Comparison of ENCODE assay signal across 8 mouse cellular contexts in the genomic region with DNA sequence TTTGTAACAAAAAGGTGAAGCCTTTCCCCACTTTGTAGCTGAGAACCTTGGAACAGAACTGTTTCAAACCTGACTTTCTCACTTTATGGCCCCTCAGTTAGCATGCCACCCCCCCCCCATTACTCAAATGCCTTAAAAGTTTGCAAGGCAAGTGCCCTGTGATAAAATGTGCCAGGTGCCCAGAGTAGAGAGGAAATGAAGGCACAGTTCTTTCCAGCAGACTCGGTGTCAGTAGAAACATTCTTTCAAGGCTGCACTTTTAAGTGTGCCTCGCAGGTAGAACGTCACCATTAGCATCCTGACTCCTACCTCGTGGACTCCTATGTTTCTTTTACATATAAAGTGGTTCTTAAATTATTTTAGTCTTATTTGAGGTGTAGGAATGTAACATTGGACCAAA. TPM values are rescaled to one million over a fixed set of nuclear protein-coding genes. Genes with fewer than 3 reads are reported as not detected.
DNase-seq lines count a peak whose midpoint lies in the region; ATAC-seq and TF ChIP-seq lines count a peak whose summit lies in the region.

No protein-coding gene starts in this region.

- H3K4me1 ChIP-seq in liver, adult 2 months (ENCODE audit: control insufficient read depth, insufficient read depth, low read length): peaks cover 7% of the 10 kb centered on the region
- H3K4me1 ChIP-seq in embryonic facial prominence, embryonic 11.5 days (ENCODE audit: control insufficient read depth, insufficient read depth, low read length): no peaks in the 10 kb centered on the region
- peaks cover 4% of the 10 kb centered on the region; the same call in 1 of the 2 replicates for H3K4me1 ChIP-seq in intestine, embryonic 14.5 days (replicated peaks; ENCODE audit: control insufficient read depth, insufficient read depth, low read length)

- ATAC-seq in embryonic facial prominence, embryonic 11.5 days (replicated peaks; ENCODE audit: insufficient number of reproducible peaks, low FRiP score, low TSS enrichment, low read depth): no peak
- ATAC-seq in intestine, embryonic 14.5 days (replicated peaks; ENCODE audit: low FRiP score, low TSS enrichment, low read depth): no peak

- no peak for TF ChIP-seq CTCF in liver, adult 2 months (IDR thresholded peaks at IDR 0.05; ENCODE audit: low read depth, low read length)

- peaks cover 21% of the 10 kb centered on the region for H3K36me3 ChIP-seq in liver, adult 2 months (ENCODE audit: control insufficient read depth, insufficient read depth, low read length)
- peaks cover 4% of the 10 kb centered on the region; the same call in 1 of the 2 replicates for H3K36me3 ChIP-seq in embryonic facial prominence, embryonic 11.5 days (replicated peaks; ENCODE audit: control insufficient read depth, insufficient read depth, low read depth, low read length)
- H3K36me3 ChIP-seq in intestine, embryonic 14.5 days (ENCODE audit: control insufficient read depth, insufficient read depth, low read length): peaks cover 27% of the 10 kb centered on the region

- peak overlapping the region; percentile 64; the same call in 1 of the 2 replicates for H3K4me3 ChIP-seq in liver, adult 2 months (ENCODE audit: insufficient read depth, low read depth, low read length)
- H3K4me3 ChIP-seq in embryonic facial prominence, embryonic 11.5 days (ENCODE audit: low read depth, low read length): no peak overlapping the region; the same call in 1 of the 2 replicates
- H3K4me3 ChIP-seq in intestine, embryonic 14.5 days (ENCODE audit: low read depth, low read length): peak overlapping the region; percentile 74

- H3K4me2 ChIP-seq in embryonic facial prominence, embryonic 11.5 days (ENCODE audit: low read depth, low read length): peak overlapping the region; percentile 69
- H3K4me2 ChIP-seq in intestine, embryonic 14.5 days (ENCODE audit: low read length): peak overlapping the region; percentile 52

- DNase-seq in liver, adult 2 months (ENCODE audit: extremely low read depth, low read depth, low spot score): peak; percentile 9
- no peak for DNase-seq in liver
- no peak for DNase-seq in embryonic facial prominence, embryonic 11.5 days (ENCODE audit: low spot score)
- DNase-seq in intestine, embryonic 14.5 days (ENCODE audit: low spot score): no peak
- peak; percentile 68 for DNase-seq in naive thymus-derived CD4-positive, alpha-beta T cell, adult 2 months (ENCODE audit: low read depth)
- DNase-seq in cerebellum, postnatal 14 days: no peak
- no peak for DNase-seq in cerebellum, adult 18-20 months
- DNase-seq in right cerebral cortex, adult 2 months (ENCODE audit: low spot score in 2 of 2): no peak

- no peak for TF ChIP-seq POLR2A in liver, adult 2 months (IDR thresholded peaks at IDR 0.05; ENCODE audit: extremely low read depth, insufficient read depth, low read length)

- H3K79me2 ChIP-seq in liver, adult 2 months (ENCODE audit: control insufficient read depth, insufficient read depth, low read length): peaks cover 4% of the 10 kb centered on the region; the same call in 1 of the 2 replicates

- no peaks in the 10 kb centered on the region for H3K27me3 ChIP-seq in liver, adult 2 months (ENCODE audit: control insufficient read depth, insufficient read depth, low read length)
- no peaks in the 10 kb centered on the region for H3K27me3 ChIP-seq in embryonic facial prominence, embryonic 11.5 days (ENCODE audit: control insufficient read depth, insufficient read depth, low read length)
- H3K27me3 ChIP-seq in intestine, embryonic 14.5 days (replicated peaks; ENCODE audit: control insufficient read depth, insufficient read depth, low read length): no peaks in the 10 kb centered on the region

- no peak overlapping the region for H3K27ac ChIP-seq in liver, adult 2 months (replicated peaks; ENCODE audit: insufficient read depth, low read depth, low read length)
- H3K27ac ChIP-seq in embryonic facial prominence, embryonic 11.5 days (replicated peaks; ENCODE audit: low read depth, low read length): no peak overlapping the region
- H3K27ac ChIP-seq in intestine, embryonic 14.5 days (ENCODE audit: low read depth): no peak overlapping the region

- WGBS in liver, adult 2 months: 45% methylated on average over 4 of the region's 4 CpGs
- WGBS in embryonic facial prominence, embryonic 11.5 days: 80% methylated on average over 4 of the region's 4 CpGs
- 70% methylated on average over 4 of the region's 4 CpGs for WGBS in intestine, embryonic 14.5 days

- no peak overlapping the region for H3K9ac ChIP-seq in liver, adult 2 months (ENCODE audit: low read depth, low read length)
- no peak overlapping the region for H3K9ac ChIP-seq in embryonic facial prominence, embryonic 11.5 days (replicated peaks; ENCODE audit: low read length)
- peak overlapping the region; percentile 71; the same call in 1 of the 2 replicates for H3K9ac ChIP-seq in intestine, embryonic 14.5 days (ENCODE audit: low read length)

- H3K9me3 ChIP-seq in embryonic facial prominence, embryonic 11.5 days (replicated peaks; ENCODE audit: control insufficient read depth, low read length): no peaks in the 10 kb centered on the region
- no peaks in the 10 kb centered on the region for H3K9me3 ChIP-seq in intestine, embryonic 14.5 days (ENCODE audit: control insufficient read depth, low read length)

RNA-seq across cellular contexts. Expression of gene 4932438A13Rik, which starts 1.0 kb away (rescaled TPM):
- 37.9 and 39.9 TPM in 2 replicates for total RNA-seq in liver, adult 2 months (2014; rRNA removed)
- polyA plus RNA-seq in liver, adult 2 months (2012; rRNA removed): 5.9 TPM in 2 replicates
- 44.3 and 46.0 TPM in 2 replicates for polyA plus RNA-seq in embryonic facial prominence, embryonic 11.5 days (2014; fragmentation: Nextera tagmentation; extraction: Ambion mirVana)
- 54.3 and 56.8 TPM in 2 replicates for polyA plus RNA-seq in intestine, embryonic 14.5 days (2014; fragmentation: Nextera tagmentation; extraction: Ambion mirVana)

Comparison
In these comparisons a context has a peak if more than half of its experiments do, and no peak if none do; other contexts are left out.
1. DNase-seq: peak in liver, adult 2 months (single experiment) and naive thymus-derived CD4-positive, alpha-beta T cell, adult 2 months (single experiment); none in liver (single experiment), embryonic facial prominence, embryonic 11.5 days (single experiment), intestine, embryonic 14.5 days (single experiment), cerebellum, postnatal 14 days (0 of 2), cerebellum, adult 18-20 months (0 of 2) and right cerebral cortex, adult 2 months (0 of 2).